Mouse (Mus musculus): Measurements from ENCODE around the gene Cse1l. TPM values are rescaled to one million over a fixed set of nuclear protein-coding genes. Genes with fewer than 3 reads are reported as not detected.
A peak's percentile ranks its signal among the peaks of the same experiment; 100 is the strongest.

The Cse1l gene
- polyA plus RNA-seq, 1 experiment: 39.0 TPM

DNA sequence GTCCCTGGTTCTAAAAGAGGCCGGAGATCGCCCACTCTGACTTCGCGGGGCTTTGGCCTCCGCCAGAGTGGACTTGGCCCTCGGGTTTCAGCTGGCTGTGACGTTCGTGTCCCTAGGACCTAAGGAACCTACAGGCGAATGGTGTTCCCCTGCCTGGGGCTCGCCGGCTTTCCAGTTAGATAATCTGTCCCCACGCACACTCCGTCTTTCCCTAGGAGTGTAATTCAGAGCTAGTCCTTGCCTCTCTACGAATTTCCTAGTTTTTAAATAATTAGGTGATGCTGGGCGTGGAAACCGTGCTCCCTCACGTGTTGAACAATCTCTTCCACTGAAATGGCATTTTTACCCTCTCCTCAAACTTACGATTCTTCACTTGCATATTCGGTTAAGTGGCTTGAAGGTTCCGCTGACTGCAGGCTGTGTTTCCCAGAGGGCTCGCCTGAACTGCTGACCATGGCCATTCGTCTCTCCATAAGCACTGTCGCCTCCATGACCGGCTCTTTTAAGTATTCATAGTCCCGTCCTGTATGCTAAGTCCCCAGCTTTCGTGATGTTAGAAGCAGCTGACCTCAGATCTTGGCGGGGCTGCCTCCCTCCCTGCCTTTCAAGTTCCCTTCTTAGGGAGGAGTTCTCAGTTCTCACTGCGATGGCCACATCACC, 813 bp downstream of the Cse1l start:
- WGBS: under 1% methylated on average over 28 of the region's 28 CpGs
- Histone ChIP-seq H3K27ac (ENCODE audit: control insufficient read depth, insufficient read depth, low read depth, low read length, poor library complexity) (peak overlapping the region; percentile 94), H3K4me3 (replicated peaks; ENCODE audit: control insufficient read depth, low read depth, low read length) (peak overlapping the region; percentile 82), H3K4me1 (ENCODE audit: control insufficient read depth, insufficient read depth, low read length) (peaks cover 1% of the 10 kb centered on the region; the same call in 1 of the 2 replicates)
- TF ChIP-seq CTCF (IDR thresholded peaks at IDR 0.05; ENCODE audit: control insufficient read depth, insufficient read depth, low read length) (no peak), POLR2A (IDR thresholded peaks at IDR 0.05; ENCODE audit: borderline replicate concordance, control insufficient read depth, low read depth, low read length) (no peak)

DNA sequence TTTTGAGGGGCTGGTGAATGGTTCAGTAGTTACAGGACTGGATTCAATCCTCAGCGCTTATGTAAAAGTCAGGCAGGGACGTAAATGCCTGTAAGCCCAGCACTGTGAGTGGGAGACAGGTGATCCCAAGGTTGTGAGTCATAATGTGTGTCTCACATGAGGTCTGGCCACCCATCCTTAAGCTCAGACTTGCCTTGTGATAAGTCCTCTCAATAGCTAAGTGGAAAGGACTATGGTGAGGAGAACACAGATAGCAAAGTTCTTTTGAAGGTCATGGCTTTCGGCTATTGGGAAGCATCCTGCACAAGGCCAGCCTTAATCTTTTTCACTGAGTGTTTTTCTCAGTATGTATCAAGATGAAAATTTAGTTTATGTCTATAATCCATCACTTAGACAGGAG, 3.9 kb downstream of the Cse1l start:
- TF ChIP-seq POLR2A (IDR thresholded peaks at IDR 0.05; ENCODE audit: borderline replicate concordance, control insufficient read depth, low read depth, low read length) (no peak), CTCF (IDR thresholded peaks at IDR 0.05; ENCODE audit: control insufficient read depth, insufficient read depth, low read length) (no peak)
- no peak overlapping the region for H3K27ac ChIP-seq (ENCODE audit: control insufficient read depth, insufficient read depth, low read depth, low read length, poor library complexity)
- H3K4me3 ChIP-seq (replicated peaks; ENCODE audit: control insufficient read depth, low read depth, low read length): no peak overlapping the region
- WGBS: 91% methylated on average over 3 of the region's 3 CpGs
- H3K4me1 ChIP-seq (ENCODE audit: control insufficient read depth, insufficient read depth, low read length): peaks cover 1% of the 10 kb centered on the region; the same call in 1 of the 2 replicates

DNA sequence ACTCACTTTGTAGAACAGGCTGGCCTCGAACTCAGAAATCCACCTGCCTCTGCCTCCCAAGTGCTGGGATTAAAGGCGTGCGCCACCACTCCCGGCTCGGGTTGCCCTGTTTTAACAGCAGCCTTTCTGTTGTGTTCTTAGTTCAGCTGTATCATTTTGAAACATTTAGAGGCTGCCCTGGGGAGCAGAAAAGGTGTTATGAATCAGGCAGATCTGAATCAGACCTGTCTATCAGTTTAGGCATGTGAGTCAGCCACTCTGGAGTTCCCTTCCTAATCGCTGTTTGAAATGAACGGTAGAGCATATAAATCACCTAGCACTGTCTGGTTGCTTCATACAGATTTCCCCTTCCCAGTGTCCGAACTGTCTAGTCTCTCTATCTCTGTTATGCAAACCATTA, 4.7 kb downstream of the Cse1l start:
- TF ChIP-seq POLR2A (IDR thresholded peaks at IDR 0.05; ENCODE audit: borderline replicate concordance, control insufficient read depth, low read depth, low read length) (no peak), CTCF (IDR thresholded peaks at IDR 0.05; ENCODE audit: control insufficient read depth, insufficient read depth, low read length) (no peak)
- Histone ChIP-seq H3K4me1 (ENCODE audit: control insufficient read depth, insufficient read depth, low read length) (no peaks in the 10 kb centered on the region; the same call in 1 of the 2 replicates), H3K4me3 (replicated peaks; ENCODE audit: control insufficient read depth, low read depth, low read length) (no peak overlapping the region), H3K27ac (ENCODE audit: control insufficient read depth, insufficient read depth, low read depth, low read length, poor library complexity) (no peak overlapping the region)
- WGBS: 77% methylated on average over 8 of the region's 8 CpGs

DNA sequence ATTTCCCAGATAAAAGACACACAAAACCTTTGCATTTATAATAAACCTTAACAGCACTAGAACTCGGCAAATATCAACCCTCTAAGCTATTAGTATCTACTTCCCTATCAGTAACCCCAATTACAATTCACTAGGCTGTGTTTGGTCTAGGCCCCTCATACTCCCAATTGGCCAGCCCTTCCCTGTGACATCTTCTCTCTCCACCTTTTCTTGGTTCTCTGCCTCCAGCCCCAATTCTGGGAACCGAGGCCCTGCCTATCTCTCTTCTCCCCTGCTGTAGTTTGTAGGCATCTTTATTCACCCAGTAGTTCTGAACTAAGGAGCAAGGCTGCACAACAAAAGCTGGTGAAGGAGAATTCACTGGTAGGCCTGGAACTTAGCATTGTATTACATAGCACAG, 18.1 kb downstream of the Cse1l start:
- H3K27ac ChIP-seq (ENCODE audit: control insufficient read depth, insufficient read depth, low read depth, low read length, poor library complexity): no peak overlapping the region
- TF ChIP-seq POLR2A (IDR thresholded peaks at IDR 0.05; ENCODE audit: borderline replicate concordance, control insufficient read depth, low read depth, low read length) (no peak), CTCF (IDR thresholded peaks at IDR 0.05; ENCODE audit: control insufficient read depth, insufficient read depth, low read length) (no peak)
- H3K4me1 ChIP-seq (ENCODE audit: control insufficient read depth, insufficient read depth, low read length): no peaks in the 10 kb centered on the region
- WGBS: 87% methylated on average over 2 of the region's 2 CpGs
- no peak overlapping the region for H3K4me3 ChIP-seq (replicated peaks; ENCODE audit: control insufficient read depth, low read depth, low read length)

DNA sequence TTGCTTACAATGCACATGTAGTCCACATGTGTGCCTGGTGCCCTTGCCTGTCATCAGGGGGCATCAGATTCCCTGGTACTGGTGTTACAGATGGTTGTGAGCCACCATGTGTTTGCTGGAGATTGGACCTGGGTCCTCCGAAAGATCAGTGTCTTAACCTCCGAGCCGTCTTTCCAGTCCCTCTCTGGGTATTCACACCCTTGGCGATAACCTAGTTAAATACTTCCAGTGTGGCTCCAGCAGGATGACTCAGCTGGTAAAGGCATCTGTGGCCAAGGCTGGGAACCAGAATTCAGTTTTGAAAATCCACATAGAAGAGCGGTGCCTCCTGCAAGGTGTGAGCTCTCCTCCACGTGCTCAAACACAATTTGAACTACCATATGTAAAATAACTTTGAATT, 28.1 kb downstream of the Cse1l start:
- no peaks in the 10 kb centered on the region for H3K4me1 ChIP-seq (ENCODE audit: control insufficient read depth, insufficient read depth, low read length)
- no peak for TF ChIP-seq CTCF (IDR thresholded peaks at IDR 0.05; ENCODE audit: control insufficient read depth, insufficient read depth, low read length)
- TF ChIP-seq POLR2A (IDR thresholded peaks at IDR 0.05; ENCODE audit: borderline replicate concordance, control insufficient read depth, low read depth, low read length): no peak
- H3K27ac ChIP-seq (ENCODE audit: control insufficient read depth, insufficient read depth, low read depth, low read length, poor library complexity): no peak overlapping the region
- H3K4me3 ChIP-seq (replicated peaks; ENCODE audit: control insufficient read depth, low read depth, low read length): no peak overlapping the region
- WGBS: 93% methylated on average over 6 of the region's 6 CpGs

DNA sequence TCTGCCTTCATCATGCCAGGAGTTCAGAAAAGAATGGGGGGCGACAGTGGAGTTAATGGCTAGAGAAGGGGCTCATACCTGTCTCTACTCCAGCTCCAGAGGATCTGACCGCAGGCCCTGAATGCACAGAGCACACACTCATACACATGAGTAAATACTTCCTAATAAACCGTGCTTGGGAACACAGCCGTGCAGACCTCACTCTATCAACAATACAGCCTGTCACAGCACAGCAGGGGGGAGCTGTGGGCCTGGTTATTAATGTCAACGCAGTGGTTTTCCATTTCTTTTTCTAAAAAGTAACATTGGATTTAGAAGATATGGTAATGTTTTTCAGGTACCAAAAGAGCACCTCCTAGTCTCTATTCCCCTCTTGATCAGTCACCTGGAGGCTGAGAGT, 28.6 kb downstream of the Cse1l start:
- H3K4me3 ChIP-seq (replicated peaks; ENCODE audit: control insufficient read depth, low read depth, low read length): no peak overlapping the region
- TF ChIP-seq POLR2A (IDR thresholded peaks at IDR 0.05; ENCODE audit: borderline replicate concordance, control insufficient read depth, low read depth, low read length) (no peak), CTCF (IDR thresholded peaks at IDR 0.05; ENCODE audit: control insufficient read depth, insufficient read depth, low read length) (no peak)
- 95% methylated on average over 5 of the region's 5 CpGs for WGBS
- H3K4me1 ChIP-seq (ENCODE audit: control insufficient read depth, insufficient read depth, low read length): no peaks in the 10 kb centered on the region
- H3K27ac ChIP-seq (ENCODE audit: control insufficient read depth, insufficient read depth, low read depth, low read length, poor library complexity): no peak overlapping the region

DNA sequence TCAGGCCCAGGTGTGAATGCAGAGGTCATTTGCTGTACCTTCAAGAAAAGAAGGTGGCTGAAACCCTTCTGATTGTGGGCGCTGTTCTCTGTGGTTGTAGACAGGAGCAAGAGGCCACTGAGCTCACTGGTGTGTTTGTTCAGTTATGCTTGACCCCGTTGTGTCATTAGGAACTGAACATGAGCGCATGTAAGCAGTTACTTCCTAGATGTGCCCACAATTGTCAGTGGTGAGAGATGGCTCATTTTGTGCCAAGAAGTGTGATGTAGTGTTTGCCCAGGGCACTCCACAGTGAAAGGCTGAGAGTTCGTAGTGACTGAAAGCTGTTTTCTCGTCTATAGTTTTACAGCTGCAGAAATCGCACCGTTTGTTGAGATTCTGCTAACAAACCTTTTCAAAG, 29.7 kb downstream of the Cse1l start:
- 90% methylated on average over 7 of the region's 7 CpGs for WGBS
- Histone ChIP-seq H3K4me1 (ENCODE audit: control insufficient read depth, insufficient read depth, low read length) (no peaks in the 10 kb centered on the region), H3K27ac (ENCODE audit: control insufficient read depth, insufficient read depth, low read depth, low read length, poor library complexity) (no peak overlapping the region), H3K4me3 (replicated peaks; ENCODE audit: control insufficient read depth, low read depth, low read length) (no peak overlapping the region)
- TF ChIP-seq CTCF (IDR thresholded peaks at IDR 0.05; ENCODE audit: control insufficient read depth, insufficient read depth, low read length) (no peak), POLR2A (IDR thresholded peaks at IDR 0.05; ENCODE audit: borderline replicate concordance, control insufficient read depth, low read depth, low read length) (no peak)

DNA sequence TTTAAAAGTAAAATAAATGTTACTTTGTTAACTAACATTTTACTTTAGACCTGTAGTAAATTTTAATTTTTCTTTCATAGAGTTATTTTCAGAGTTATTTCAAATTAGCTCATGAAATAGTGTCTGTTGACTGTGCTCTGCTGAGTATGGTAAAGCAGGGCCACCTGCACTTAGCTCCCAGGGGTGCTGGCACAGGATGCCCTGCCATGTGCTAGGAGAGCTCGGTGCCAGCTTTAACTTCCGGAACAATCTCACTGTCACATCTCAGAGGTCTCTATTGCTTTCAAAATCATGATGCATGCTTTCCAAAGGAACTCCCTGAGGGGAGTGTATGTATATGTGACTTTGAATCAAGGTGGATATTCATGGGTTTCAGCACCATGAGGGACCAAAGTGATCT, 30.3 kb downstream of the Cse1l start:
- WGBS: 90% methylated on average over 2 of the region's 2 CpGs
- TF ChIP-seq POLR2A (IDR thresholded peaks at IDR 0.05; ENCODE audit: borderline replicate concordance, control insufficient read depth, low read depth, low read length) (no peak), CTCF (IDR thresholded peaks at IDR 0.05; ENCODE audit: control insufficient read depth, insufficient read depth, low read length) (no peak)
- Histone ChIP-seq H3K4me1 (ENCODE audit: control insufficient read depth, insufficient read depth, low read length) (no peaks in the 10 kb centered on the region), H3K4me3 (replicated peaks; ENCODE audit: control insufficient read depth, low read depth, low read length) (no peak overlapping the region), H3K27ac (ENCODE audit: control insufficient read depth, insufficient read depth, low read depth, low read length, poor library complexity) (no peak overlapping the region)

DNA sequence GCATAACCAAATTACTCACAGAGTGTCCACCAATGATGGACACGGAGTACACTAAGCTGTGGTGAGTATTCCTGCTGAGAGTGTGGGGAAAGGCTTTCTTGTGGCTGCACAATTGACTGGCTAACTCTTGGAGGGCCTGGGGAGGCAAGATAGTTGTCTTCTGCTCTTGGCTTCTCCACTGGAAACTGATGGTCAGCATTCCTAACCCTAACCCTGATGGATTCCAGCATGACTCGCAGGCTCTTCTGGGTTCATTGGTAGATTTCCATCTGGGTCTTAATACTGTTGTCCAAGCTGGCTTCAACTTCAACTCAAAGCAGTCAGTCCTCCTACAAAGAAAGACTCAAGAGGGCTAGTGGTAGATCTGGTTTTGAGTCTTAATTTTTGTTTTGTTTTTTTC, 37.3 kb downstream of the Cse1l start:
- no peak overlapping the region for H3K27ac ChIP-seq (ENCODE audit: control insufficient read depth, insufficient read depth, low read depth, low read length, poor library complexity)
- WGBS: 92% methylated on average over 2 of the region's 2 CpGs
- no peak overlapping the region for H3K4me3 ChIP-seq (replicated peaks; ENCODE audit: control insufficient read depth, low read depth, low read length)
- H3K4me1 ChIP-seq (ENCODE audit: control insufficient read depth, insufficient read depth, low read length): no peaks in the 10 kb centered on the region
- no peak for TF ChIP-seq POLR2A (IDR thresholded peaks at IDR 0.05; ENCODE audit: borderline replicate concordance, control insufficient read depth, low read depth, low read length)
- TF ChIP-seq CTCF (IDR thresholded peaks at IDR 0.05; ENCODE audit: control insufficient read depth, insufficient read depth, low read length): no peak
